Comparison of ENCODE assay signal across 12 mouse cellular contexts in the genomic region with DNA sequence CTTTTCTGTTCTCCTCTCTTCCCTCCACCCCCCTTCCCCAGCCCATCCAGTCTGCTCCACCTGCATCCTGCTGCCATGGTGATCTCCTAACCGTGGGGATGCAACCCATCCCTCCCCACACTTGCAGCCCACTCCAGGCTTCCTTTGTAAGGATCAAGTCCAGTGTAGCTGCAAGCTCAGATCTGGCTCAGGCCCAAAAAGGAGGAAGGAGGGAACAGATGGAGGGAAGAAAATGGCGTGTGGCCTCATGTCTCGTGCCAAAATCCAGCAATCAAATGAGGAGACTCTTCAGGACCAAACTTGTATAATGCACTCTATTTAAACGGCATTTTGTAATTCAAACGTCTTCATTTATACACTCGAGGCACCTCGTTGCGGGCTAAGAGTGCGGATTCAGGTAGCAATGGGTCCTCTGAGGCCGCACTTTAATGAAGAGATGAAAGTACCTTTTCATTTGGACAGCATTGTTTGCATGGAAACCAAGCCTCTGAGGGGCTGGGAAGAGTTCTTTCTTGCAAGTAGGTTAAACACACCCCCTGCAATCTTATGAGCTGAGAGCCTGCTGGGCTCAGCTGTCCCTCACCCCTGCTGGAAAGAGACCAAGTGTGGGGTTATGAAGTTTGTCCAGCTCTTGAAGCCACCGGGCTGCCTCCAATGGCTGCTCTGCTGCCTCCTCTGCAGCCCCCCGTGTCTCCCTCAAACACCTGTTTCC.
A peak's percentile ranks its signal among the peaks of the same experiment; 100 is the strongest.
DNase-seq lines count a peak whose midpoint lies in the region; ATAC-seq and TF ChIP-seq lines count a peak whose summit lies in the region.
"Had no signal": no experiment of that assay in that cellular context is flagged by ENCODE, and none has a peak within 500 bp of the region (broad histone marks: within the 10 kb centered on the region; RNA-seq: fewer than 3 reads in every experiment).

No protein-coding gene starts in this region.

- H3K36me3 ChIP-seq in neural tube, embryonic 15.5 days: no peaks in the 10 kb centered on the region
- H3K36me3 ChIP-seq: heart, embryonic 15.5 days had no signal

- no peaks in the 10 kb centered on the region for H3K9me3 ChIP-seq in neural tube, embryonic 15.5 days (replicated peaks)
- H3K9me3 ChIP-seq: heart, embryonic 15.5 days had no signal

- peak overlapping the region; percentile 70 for H3K27ac ChIP-seq in left cerebral cortex, adult 2 months
- peak overlapping the region; percentile 59 for H3K27ac ChIP-seq in neural tube, embryonic 15.5 days (replicated peaks)
- H3K27ac ChIP-seq: heart, embryonic 15.5 days had no signal

- H3K4me3 ChIP-seq in left cerebral cortex, adult 2 months: no peak overlapping the region
- no peak overlapping the region for H3K4me3 ChIP-seq in neural tube, embryonic 15.5 days (replicated peaks)
- H3K4me3 ChIP-seq: heart, embryonic 15.5 days had no signal

- peak; percentile 67 for ATAC-seq in neural tube, embryonic 15.5 days (ENCODE audit: low FRiP score)

- no peak for TF ChIP-seq CTCF in left cerebral cortex, adult 2 months (IDR thresholded peaks at IDR 0.05)

- 32% methylated on average over 12 of the region's 12 CpGs for WGBS in neural tube, embryonic 15.5 days

- intact Hi-C loops in left cerebral cortex, adult 2 months (cut with DNase I): loop anchor here (5.0 kb wide), 1 partner anchor 200 kb away; no protein-coding TSS in a partner anchor
- intact Hi-C loops in left cerebral cortex, postnatal 10 days (cut with DNase I): loop anchor here (5.0 kb wide), 1 partner anchor 40 kb away; no protein-coding TSS in a partner anchor

- H3K9ac ChIP-seq in neural tube, embryonic 15.5 days (replicated peaks): no peak overlapping the region
- H3K9ac ChIP-seq: heart, embryonic 15.5 days had no signal

- no peak overlapping the region for H3K4me2 ChIP-seq in neural tube, embryonic 15.5 days
- H3K4me2 ChIP-seq: heart, embryonic 15.5 days had no signal

- DNase-seq in left cerebral cortex, adult 2 months (ENCODE audit: extremely low spot score in 1 of 2, low spot score in 2 of 2): peak in 1 of 2 experiments; percentile 38
- no peak for DNase-seq in left cerebral cortex, adult 11 months (ENCODE audit: low spot score)
- peak; percentile 83 to 85 for DNase-seq in cerebellum, postnatal 14 days
- peak; percentile 68 to 75 for DNase-seq in left cerebral cortex, postnatal 10 days (ENCODE audit: extremely low spot score in 1 of 2, low spot score in 2 of 2)
- DNase-seq in embryo, embryonic 9.5 days (ENCODE audit: extremely low spot score): no peak
- no peak for DNase-seq in embryo, embryonic 10.5 days (ENCODE audit: low spot score)
- no peak for DNase-seq in urinary bladder, postnatal 4 days (ENCODE audit: low spot score in 2 of 2)
- DNase-seq: adrenal gland, adult 2 months; kidney, postnatal 14 days; thymus, adult 18-20 months had no signal

- H3K27me3 ChIP-seq in neural tube, embryonic 15.5 days (replicated peaks): no peaks in the 10 kb centered on the region

- H3K4me1 ChIP-seq in neural tube, embryonic 15.5 days: peaks cover 32% of the 10 kb centered on the region

Comparison
In these comparisons a context has a peak if more than half of its experiments do, and no peak if none do; other contexts are left out.
1. DNase-seq: peak in cerebellum, postnatal 14 days (2 of 2) and left cerebral cortex, postnatal 10 days (2 of 2); none in left cerebral cortex, adult 11 months (single experiment), embryo, embryonic 9.5 days (single experiment), embryo, embryonic 10.5 days (single experiment) and urinary bladder, postnatal 4 days (0 of 2).